Mouse (Mus musculus) hindbrain, embryonic 15.5 days (tissue): ENCODE results near the gene Capn10. TPM values are rescaled to one million over a fixed set of nuclear protein-coding genes. Genes with fewer than 3 reads are reported as not detected.

Experiments
- ATAC-seq: fragments of 200-750 bp; cut with Nextera tagmentation; 2 replicates; pipeline ENCODE4 v1.8.0; 2017; ENCODE audit warnings: low read depth, moderate number of reproducible peaks, moderate TSS enrichment; ENCODE audit not compliant: low FRiP score
- H3K27ac ChIP-seq: fragments of 300-500 bp; sonication (generic); replicated peaks from 2 replicates; pipeline ENCODE4 v1.5.1; 2015; ENCODE audit warnings: mild to moderate bottlenecking, inconsistent platforms
- H3K27me3 ChIP-seq: fragments of 300-500 bp; sonication (generic); 2 replicates; pipeline ENCODE4 v1.6.1; 2015; ENCODE audit warnings: control low read depth, inconsistent platforms
- H3K36me3 ChIP-seq: fragments of 300-500 bp; sonication (generic); 2 replicates; pipeline ENCODE4 v1.6.1; 2015; ENCODE audit warnings: control low read depth, inconsistent platforms
- H3K4me1 ChIP-seq: fragments of 300-500 bp; sonication (generic); replicated peaks from 2 replicates; pipeline ENCODE4 v1.6.1; 2015; ENCODE audit warnings: control low read depth, inconsistent platforms
- H3K4me2 ChIP-seq: fragments of 300-500 bp; sonication (generic); 2 replicates; pipeline ENCODE4 v1.6.1; 2015; ENCODE audit warnings: moderate library complexity, mild to moderate bottlenecking, inconsistent platforms
- H3K4me3 ChIP-seq: fragments of 300-500 bp; sonication (generic); 2 replicates; pipeline ENCODE4 v1.5.1; 2015; ENCODE audit warnings: mild to moderate bottlenecking, inconsistent platforms
- H3K9ac ChIP-seq: fragments of 300-500 bp; sonication (generic); 2 replicates; pipeline ENCODE4 v1.6.1; 2015; ENCODE audit warnings: inconsistent platforms
- H3K9me3 ChIP-seq: fragments of 300-500 bp; sonication (generic); 2 replicates; pipeline ENCODE4 v1.6.1; 2016; ENCODE audit warnings: control low read depth, inconsistent platforms
- WGBS: fragments of 180-500 bp; shearing (Covaris S2); methylation state at CpG from one replicate; pipeline ENCODE4 v1.1.7; 2015; 5-methylcytosine and 5-hydroxymethylcytosine counted together
- polyA plus RNA-seq: library from polyadenylated mRNA; unstranded; fragments of >200 nt; fragmentation: Nextera tagmentation; extraction: Ambion mirVana; gene quantifications from 2 replicates; pipeline ENCODE4 v1.2.1, GENCODE M21; 2015

Capn10 gene
- polyA plus RNA-seq, 1 experiment from 2014 or later, result 59.2 TPM

GRCm38 (mm10) chr1:92909068-92909467, 25.1 kb upstream of the Capn10 start:
- ATAC-seq, result no peak
- Histone ChIP-seq H3K4me3 (peak overlapping the region; percentile 74; the same call in 1 of the 2 replicates), H3K27me3 (no peaks in the 10 kb centered on the region), H3K36me3 (no peaks in the 10 kb centered on the region), H3K4me1 (peaks cover 51% of the 10 kb centered on the region), H3K4me2 (peak overlapping the region; percentile 91), H3K9ac (no peak overlapping the region), H3K9me3 (no peaks in the 10 kb centered on the region), H3K27ac (no peak overlapping the region)
- 68% methylated on average over 4 of the region's 4 CpGs for WGBS

GRCm38 (mm10) chr1:92910239-92910885, 23.8 kb upstream of the Capn10 start, which contains the start of gene Rnpepl1:
Gene Rnpepl1, plus strand, starts transcription at chr1:92910783.
- ATAC-seq, result peak; percentile 74
- H3K9me3 ChIP-seq, result no peaks in the 10 kb centered on the region
- peak within 1 kb of the TSS; percentile 91 for H3K4me2 ChIP-seq
- peaks cover 9% of the 10 kb centered on the region; the same call in 1 of the 2 replicates for H3K36me3 ChIP-seq
- H3K27ac ChIP-seq, result peak within 1 kb of the TSS; percentile 96
- peak within 1 kb of the TSS; percentile 95 for H3K9ac ChIP-seq
- H3K27me3 ChIP-seq, result no peaks in the 10 kb centered on the region
- peaks cover 51% of the 10 kb centered on the region for H3K4me1 ChIP-seq
- H3K4me3 ChIP-seq, result peak within 1 kb of the TSS; percentile 74
- under 1% methylated on average over 56 of the region's 57 CpGs for WGBS

- Histone ChIP-seq H3K27ac (peak overlapping the region; percentile 96), H3K9me3 (no peaks in the 10 kb centered on the region), H3K9ac (peak overlapping the region; percentile 95), H3K27me3 (no peaks in the 10 kb centered on the region), H3K4me2 (peak overlapping the region; percentile 91), H3K36me3 (peaks cover 14% of the 10 kb centered on the region), H3K4me1 (peaks cover 51% of the 10 kb centered on the region), H3K4me3 (peak overlapping the region; percentile 74)
- ATAC-seq, result peak; percentile 28
- 1% methylated on average over 70 of the region's 85 CpGs for WGBS
Observed at GRCm38 (mm10) chr1:92910925-92911720, 23.1 kb upstream of the Capn10 start.

DNA sequence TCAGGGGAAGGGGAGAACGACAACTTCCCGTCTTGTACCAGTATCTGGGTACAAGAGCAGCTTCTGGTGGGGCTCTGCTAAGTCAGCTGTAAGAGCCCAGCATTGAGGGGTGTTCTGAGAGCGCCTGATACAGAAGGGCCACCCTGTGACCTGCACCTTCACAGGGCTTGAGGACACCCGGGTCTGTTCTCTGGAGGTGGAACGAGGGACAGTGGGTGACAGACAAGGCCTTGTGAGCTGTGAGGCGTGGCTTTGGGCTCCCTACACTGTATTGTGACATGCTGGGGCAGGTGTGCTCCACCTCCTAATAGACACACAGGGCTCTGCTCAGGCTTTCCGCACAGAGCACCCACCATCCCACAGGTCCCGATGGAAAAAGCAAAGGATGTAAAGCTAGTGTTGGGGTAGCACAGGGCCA, 22.4 kb upstream of the Capn10 start:
- peaks cover 19% of the 10 kb centered on the region for H3K36me3 ChIP-seq
- H3K27me3 ChIP-seq, result no peaks in the 10 kb centered on the region
- H3K4me2 ChIP-seq, result peak overlapping the region; percentile 91
- no peaks in the 10 kb centered on the region for H3K9me3 ChIP-seq
- peaks cover 46% of the 10 kb centered on the region for H3K4me1 ChIP-seq
- H3K4me3 ChIP-seq, result peak overlapping the region; percentile 74
- H3K9ac ChIP-seq, result peak overlapping the region; percentile 95
- 36% methylated on average over 8 of the region's 8 CpGs for WGBS
- no peak for ATAC-seq
- peak overlapping the region; percentile 96 for H3K27ac ChIP-seq

- peak overlapping the region; percentile 95 for H3K9ac ChIP-seq
- peak overlapping the region; percentile 91 for H3K4me2 ChIP-seq
- no peaks in the 10 kb centered on the region for H3K27me3 ChIP-seq
- peaks cover 25% of the 10 kb centered on the region for H3K36me3 ChIP-seq
- H3K4me3 ChIP-seq, result peak overlapping the region; percentile 74
- WGBS, result 36% methylated on average over 1 of the region's 1 CpGs
- no peaks in the 10 kb centered on the region for H3K9me3 ChIP-seq
- H3K4me1 ChIP-seq, result peaks cover 46% of the 10 kb centered on the region
- no peak for ATAC-seq
- no peak overlapping the region for H3K27ac ChIP-seq
Observed at GRCm38 (mm10) chr1:92912286-92912685, 21.9 kb upstream of the Capn10 start.

- 83% methylated on average over 4 of the region's 4 CpGs for WGBS
Observed at GRCm38 (mm10) chr1:92914239-92914638, 19.9 kb upstream of the Capn10 start.

DNA sequence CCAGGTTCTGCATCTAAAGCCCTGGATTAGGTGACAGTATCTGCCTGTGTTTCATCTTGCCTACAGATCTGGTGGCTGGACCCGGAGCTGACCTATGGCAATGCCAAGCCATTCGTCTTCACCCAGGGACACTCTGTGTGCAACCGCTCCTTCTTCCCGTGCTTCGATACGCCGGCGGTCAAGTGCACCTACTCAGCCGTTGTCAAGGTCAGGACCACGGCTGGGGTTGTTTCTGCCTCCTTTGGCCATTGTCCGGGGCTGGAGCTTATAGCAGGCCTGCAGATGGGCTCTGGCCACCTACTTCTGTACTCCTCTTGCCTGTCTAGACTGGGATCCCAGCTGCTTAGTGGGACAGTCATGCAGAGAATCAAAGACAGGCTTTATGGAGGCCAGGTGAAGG, 19.2 kb upstream of the Capn10 start:
- no peaks in the 10 kb centered on the region for H3K9me3 ChIP-seq
- ATAC-seq, result no peak
- H3K4me3 ChIP-seq, result no peak overlapping the region
- H3K36me3 ChIP-seq, result peaks cover 52% of the 10 kb centered on the region
- H3K4me2 ChIP-seq, result no peak overlapping the region
- no peaks in the 10 kb centered on the region for H3K27me3 ChIP-seq
- H3K27ac ChIP-seq, result no peak overlapping the region
- WGBS, result 95% methylated on average over 11 of the region's 11 CpGs
- no peak overlapping the region for H3K9ac ChIP-seq
- peaks cover 31% of the 10 kb centered on the region for H3K4me1 ChIP-seq

More at GRCm38 (mm10) chr1:92914239-92914638, 19.9 kb upstream of the Capn10 start:
- H3K36me3 ChIP-seq, result peaks cover 44% of the 10 kb centered on the region
- H3K9me3 ChIP-seq, result no peaks in the 10 kb centered on the region
- ATAC-seq, result no peak
- no peak overlapping the region for H3K4me2 ChIP-seq
- H3K9ac ChIP-seq, result no peak overlapping the region
- peaks cover 38% of the 10 kb centered on the region for H3K4me1 ChIP-seq
- H3K27me3 ChIP-seq, result no peaks in the 10 kb centered on the region
- no peak overlapping the region for H3K27ac ChIP-seq
- no peak overlapping the region for H3K4me3 ChIP-seq

DNA sequence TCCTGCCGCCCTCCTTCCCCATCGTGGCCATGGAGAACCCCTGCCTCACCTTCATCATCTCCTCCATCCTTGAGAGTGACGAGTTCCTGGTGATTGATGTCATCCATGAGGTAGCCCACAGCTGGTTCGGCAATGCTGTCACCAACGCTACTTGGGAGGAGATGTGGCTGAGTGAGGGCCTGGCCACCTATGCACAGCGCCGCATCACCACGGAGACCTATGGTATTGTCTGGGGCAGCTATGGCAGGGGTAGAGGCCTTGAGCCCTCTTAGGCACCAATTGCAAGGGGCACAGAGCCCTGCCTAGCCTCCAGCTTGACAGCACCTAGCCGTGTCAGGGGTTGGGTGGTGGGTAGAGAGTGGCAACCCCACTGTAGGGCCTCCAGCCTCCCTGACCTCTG, 17.5 kb upstream of the Capn10 start:
- Histone ChIP-seq H3K4me1 (peaks cover 22% of the 10 kb centered on the region), H3K27ac (no peak overlapping the region), H3K9ac (no peak overlapping the region), H3K4me2 (no peak overlapping the region), H3K27me3 (no peaks in the 10 kb centered on the region), H3K4me3 (no peak overlapping the region), H3K9me3 (no peaks in the 10 kb centered on the region), H3K36me3 (peaks cover 59% of the 10 kb centered on the region)
- WGBS, result 96% methylated on average over 9 of the region's 9 CpGs
- ATAC-seq, result no peak

DNA sequence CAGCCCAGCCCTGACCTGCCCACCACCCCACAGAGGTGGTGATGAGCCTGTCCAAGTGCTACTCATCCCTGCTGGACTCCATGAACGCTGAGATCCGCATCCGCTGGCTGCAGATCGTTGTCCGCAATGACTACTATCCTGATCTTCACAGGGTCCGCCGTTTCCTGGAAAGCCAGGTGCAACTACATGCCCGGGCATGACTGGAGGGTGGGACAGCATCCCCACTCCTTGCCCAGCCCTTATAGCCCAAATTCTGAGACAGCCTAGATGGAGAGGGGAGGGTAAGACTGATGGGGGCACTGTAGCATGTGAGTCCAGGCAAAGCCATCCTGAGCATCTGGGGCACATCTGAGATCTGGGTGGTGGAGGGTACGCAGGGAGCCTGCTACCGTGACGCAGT, 15.0 kb upstream of the Capn10 start:
- no peaks in the 10 kb centered on the region; the same call in 1 of the 2 replicates for H3K4me1 ChIP-seq
- H3K4me2 ChIP-seq, result no peak overlapping the region
- H3K9ac ChIP-seq, result no peak overlapping the region
- H3K27ac ChIP-seq, result no peak overlapping the region
- no peaks in the 10 kb centered on the region for H3K27me3 ChIP-seq
- ATAC-seq, result no peak
- WGBS, result 97% methylated on average over 11 of the region's 11 CpGs
- peaks cover 59% of the 10 kb centered on the region for H3K36me3 ChIP-seq
- no peaks in the 10 kb centered on the region for H3K9me3 ChIP-seq
- H3K4me3 ChIP-seq, result no peak overlapping the region

DNA sequence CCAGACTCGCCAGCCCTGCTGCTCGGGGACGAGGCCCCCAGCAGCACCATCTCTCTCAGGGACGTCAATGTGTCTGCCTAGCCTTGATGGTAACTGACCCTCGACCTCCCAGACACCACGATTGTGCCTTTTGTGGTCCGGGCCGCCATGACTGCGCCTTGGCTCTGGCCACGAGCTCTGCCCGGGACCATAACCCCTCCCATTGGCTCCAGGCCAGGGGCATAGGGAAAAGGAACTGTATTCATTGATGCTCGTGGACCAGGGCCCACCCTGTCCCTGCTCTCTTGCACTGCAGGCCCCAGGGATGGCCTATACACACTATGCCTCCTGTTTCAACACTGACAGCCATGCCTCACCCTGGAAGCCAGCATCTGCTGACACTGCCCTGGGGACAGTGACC, 14.4 kb upstream of the Capn10 start:
- Histone ChIP-seq H3K27me3 (no peaks in the 10 kb centered on the region), H3K9ac (no peak overlapping the region), H3K36me3 (peaks cover 56% of the 10 kb centered on the region), H3K4me3 (no peak overlapping the region), H3K4me1 (no peaks in the 10 kb centered on the region), H3K4me2 (no peak overlapping the region), H3K27ac (no peak overlapping the region), H3K9me3 (no peaks in the 10 kb centered on the region)
- WGBS, result 80% methylated on average over 12 of the region's 12 CpGs
- no peak for ATAC-seq

GRCm38 (mm10) chr1:92920474-92921200, 13.5 kb upstream of the Capn10 start:
- no peak overlapping the region for H3K9ac ChIP-seq
- H3K4me3 ChIP-seq, result no peak overlapping the region
- no peak overlapping the region for H3K4me2 ChIP-seq
- H3K27ac ChIP-seq, result no peak overlapping the region
- no peak for ATAC-seq
- H3K9me3 ChIP-seq, result no peaks in the 10 kb centered on the region
- no peaks in the 10 kb centered on the region for H3K4me1 ChIP-seq
- WGBS, result 84% methylated on average over 7 of the region's 7 CpGs
- peaks cover 50% of the 10 kb centered on the region for H3K36me3 ChIP-seq
- no peaks in the 10 kb centered on the region for H3K27me3 ChIP-seq

- Histone ChIP-seq H3K9me3 (no peaks in the 10 kb centered on the region), H3K4me3 (no peak overlapping the region), H3K27me3 (no peaks in the 10 kb centered on the region), H3K4me2 (no peak overlapping the region), H3K9ac (no peak overlapping the region), H3K27ac (no peak overlapping the region), H3K4me1 (no peaks in the 10 kb centered on the region), H3K36me3 (peaks cover 42% of the 10 kb centered on the region)
- no peak for ATAC-seq
- WGBS, result 83% methylated on average over 4 of the region's 4 CpGs
Observed at GRCm38 (mm10) chr1:92921496-92921895, 12.7 kb upstream of the Capn10 start.
